Mouse (Mus musculus) bone marrow macrophage, adult 2 months (primary cell): ENCODE data around the gene Mad2l2.

Source experiments
- CTCF ChIP-seq: IDR thresholded peaks from 2 replicates; pipeline ENCODE4 v1.5.1; 2012; ENCODE audit warnings: low read depth, mild to moderate bottlenecking, low read length, moderate library complexity
- POLR2A ChIP-seq: IDR thresholded peaks from 2 replicates; pipeline ENCODE4 v1.6.1; 2012; ENCODE audit warnings: mild to moderate bottlenecking, low read depth, low read length, borderline replicate concordance

GRCm38 (mm10) chr4:148084261-148084714 is 45.9 kb upstream of the Mad2l2 start:
- no peak for TF ChIP-seq CTCF
- TF ChIP-seq POLR2A = no peak
